Mouse (Mus musculus) forebrain, embryonic 14.5 days (tissue): ENCODE measurements around the gene Cd38. TPM values are rescaled to one million over a fixed set of nuclear protein-coding genes. Genes with fewer than 3 reads are reported as not detected.

Experiments
- ATAC-seq: fragments of 200-750 bp; cut with Nextera tagmentation; 2 replicates; pipeline ENCODE4 v1.8.0; 2017; ENCODE audit warnings: mild to moderate bottlenecking, moderate library complexity
- DNase-seq: peaks from one replicate; pipeline ENCODE4 v3.0.0-alpha.2; 2015; ENCODE audit warnings: low spot score
- H3K27ac ChIP-seq: fragments of 300-500 bp; sonication (generic); 2 replicates; pipeline ENCODE4 v1.5.1; 2014; ENCODE audit warnings: low read depth, mild to moderate bottlenecking, control low read depth, low read length, moderate library complexity
- H3K27me3 ChIP-seq: fragments of 300-500 bp; sonication (generic); replicated peaks from 2 replicates; pipeline ENCODE4 v1.6.1; 2014; ENCODE audit warnings: low read length, control low read depth, mixed read lengths; ENCODE audit not compliant: control insufficient read depth, insufficient read depth
- H3K36me3 ChIP-seq: fragments of 300-500 bp; sonication (generic); 2 replicates; pipeline ENCODE4 v1.6.1; 2014; ENCODE audit warnings: low read length, control low read depth; ENCODE audit not compliant: control insufficient read depth, insufficient read depth
- H3K4me1 ChIP-seq: fragments of 300-500 bp; sonication (generic); 2 replicates; pipeline ENCODE4 v1.6.1; 2014; ENCODE audit warnings: antibody characterized with exemption, low read length, control low read depth; ENCODE audit not compliant: control insufficient read depth, insufficient read depth
- H3K4me2 ChIP-seq: fragments of 300-500 bp; sonication (generic); 2 replicates; pipeline ENCODE4 v1.6.1; 2014; ENCODE audit warnings: mild to moderate bottlenecking, control low read depth, low read length
- H3K4me3 ChIP-seq: fragments of 300-500 bp; sonication (generic); 2 replicates; pipeline ENCODE4 v1.5.1; 2014; ENCODE audit warnings: low read depth, low read length, control low read depth
- H3K9ac ChIP-seq: fragments of 300-500 bp; sonication (generic); 2 replicates; pipeline ENCODE4 v1.6.1; 2014; ENCODE audit warnings: mild to moderate bottlenecking, low read length, control low read depth, moderate library complexity
- H3K9me3 ChIP-seq: fragments of 300-500 bp; sonication (generic); replicated peaks from 2 replicates; pipeline ENCODE4 v1.6.1; 2016; ENCODE audit warnings: low read length, control low read depth, mixed read lengths; ENCODE audit not compliant: control insufficient read depth
- WGBS: fragments of 180-500 bp; shearing (Covaris S2); extraction: QIAGEN DNeasy Blood & Tissue Kit; methylation state at CpG from one replicate; pipeline ENCODE4 v1.1.7; 2014; 5-methylcytosine and 5-hydroxymethylcytosine counted together
- polyA plus RNA-seq: library from polyadenylated mRNA; unstranded; fragments of >200 nt; fragmentation: Nextera tagmentation; extraction: Ambion mirVana; gene quantifications from 2 replicates; pipeline ENCODE4 v1.2.1, GENCODE M21; 2014

Cd38 gene
- polyA plus RNA-seq, 1 experiment from 2014 or later = 2.8 TPM

- Histone ChIP-seq H3K36me3 (no peaks in the 10 kb centered on the region), H3K4me3 (peak overlapping the region; percentile 23), H3K27ac (no peak overlapping the region), H3K4me2 (peak overlapping the region; percentile 62), H3K27me3 (no peaks in the 10 kb centered on the region), H3K4me1 (peaks cover 10% of the 10 kb centered on the region), H3K9me3 (no peaks in the 10 kb centered on the region), H3K9ac (no peak overlapping the region; the same call in 1 of the 2 replicates)
- WGBS = 23% methylated on average over 9 of the region's 9 CpGs
- 0 out of 2 replicates have a peak, but pooled peaks have one; percentile 27 for ATAC-seq
- no peak for DNase-seq
These were observed 79.1 kb downstream of the Cd38 start for GRCm38 (mm10) chr5:43947330-43947977.

GRCm38 (mm10) chr5:43948111-43948743 lies 79.9 kb downstream of the Cd38 start:
- 5% methylated on average over 27 of the region's 27 CpGs for WGBS
- DNase-seq (peak; percentile 17), ATAC-seq (peak; percentile 87)
- peak overlapping the region; percentile 23 for H3K4me3 ChIP-seq
- no peak overlapping the region for H3K27ac ChIP-seq
- H3K4me2 ChIP-seq = peak overlapping the region; percentile 62
- no peaks in the 10 kb centered on the region for H3K36me3 ChIP-seq
- H3K4me1 ChIP-seq = peaks cover 10% of the 10 kb centered on the region
- H3K27me3 ChIP-seq = no peaks in the 10 kb centered on the region
- no peaks in the 10 kb centered on the region for H3K9me3 ChIP-seq
- peak overlapping the region; percentile 36; the same call in 1 of the 2 replicates for H3K9ac ChIP-seq

GRCm38 (mm10) chr5:43948748-43949275 lies 80.5 kb downstream of the Cd38 start:
- Histone ChIP-seq H3K4me3 (no peak overlapping the region), H3K27ac (no peak overlapping the region), H3K27me3 (no peaks in the 10 kb centered on the region), H3K36me3 (no peaks in the 10 kb centered on the region), H3K4me2 (peak overlapping the region; percentile 62), H3K9ac (no peak overlapping the region), H3K4me1 (peaks cover 10% of the 10 kb centered on the region), H3K9me3 (no peaks in the 10 kb centered on the region)
- WGBS = 4% methylated on average over 8 of the region's 8 CpGs
- ATAC-seq (no peak), DNase-seq (peak; percentile 7)

GRCm38 (mm10) chr5:43953241-43953640 lies 84.9 kb downstream of the Cd38 start:
- Histone ChIP-seq H3K4me1 (peaks cover 4% of the 10 kb centered on the region), H3K4me2 (no peak overlapping the region), H3K9ac (no peak overlapping the region), H3K4me3 (no peak overlapping the region), H3K36me3 (no peaks in the 10 kb centered on the region), H3K9me3 (no peaks in the 10 kb centered on the region), H3K27me3 (no peaks in the 10 kb centered on the region), H3K27ac (no peak overlapping the region)
- 62% methylated on average over 1 of the region's 1 CpGs for WGBS
- ATAC-seq (no peak), DNase-seq (no peak)

- Histone ChIP-seq H3K36me3 (no peaks in the 10 kb centered on the region), H3K4me1 (no peaks in the 10 kb centered on the region), H3K27ac (no peak overlapping the region), H3K9ac (no peak overlapping the region), H3K4me2 (no peak overlapping the region), H3K9me3 (no peaks in the 10 kb centered on the region), H3K27me3 (no peaks in the 10 kb centered on the region), H3K4me3 (no peak overlapping the region)
- 81% methylated on average over 3 of the region's 3 CpGs for WGBS
- DNase-seq = no peak
- no peak for ATAC-seq
These were observed 91.6 kb downstream of the Cd38 start for GRCm38 (mm10) chr5:43959884-43960440.

- no peaks in the 10 kb centered on the region for H3K4me1 ChIP-seq
- H3K4me2 ChIP-seq = no peak overlapping the region
- no peak overlapping the region for H3K9ac ChIP-seq
- H3K4me3 ChIP-seq = no peak overlapping the region
- ATAC-seq = no peak
- H3K27me3 ChIP-seq = no peaks in the 10 kb centered on the region
- no peak overlapping the region for H3K27ac ChIP-seq
- no peak for DNase-seq
- H3K9me3 ChIP-seq = no peaks in the 10 kb centered on the region
- no peaks in the 10 kb centered on the region for H3K36me3 ChIP-seq
- WGBS = 94% methylated on average over 3 of the region's 3 CpGs
These were observed 92.7 kb downstream of the Cd38 start for GRCm38 (mm10) chr5:43961056-43961455.

Other genes starting within 250 kb of the Cd38 start
- 5.8 and 7.7 TPM in 2 replicates for gene Cc2d2a, start 206.2 kb upstream of the Cd38 start, polyA plus RNA-seq
- gene Bst1, start 49.7 kb upstream of the Cd38 start, polyA plus RNA-seq = not detected in 2 replicates
- 91.8 and 99.8 TPM in 2 replicates for gene Fbxl5, start 46.9 kb upstream of the Cd38 start, polyA plus RNA-seq
- gene Gm7879, start 44.6 kb downstream of the Cd38 start, polyA plus RNA-seq = 0.41 TPM in 1 of 2 replicates, not detected in the other
- 5.7 and 10.2 TPM in 2 replicates for gene Fgfbp1, start 113.2 kb downstream of the Cd38 start, polyA plus RNA-seq
- gene Prom1, start 233.5 kb downstream of the Cd38 start, polyA plus RNA-seq = 47.3 and 52.4 TPM in 2 replicates